Mouse (Mus musculus) cerebellum, adult 11 months (tissue): ENCODE data around the gene Olfr630.
"Not testable (repeated sequence)": the region's sequence is repeated elsewhere in the genome, so short reads cannot be mapped to it uniquely, and the experiment has no call there.

Experiments used
- DNase-seq: peaks from one replicate; pipeline ENCODE4 v3.0.0; 2022

Gene Olfr630

DNA sequence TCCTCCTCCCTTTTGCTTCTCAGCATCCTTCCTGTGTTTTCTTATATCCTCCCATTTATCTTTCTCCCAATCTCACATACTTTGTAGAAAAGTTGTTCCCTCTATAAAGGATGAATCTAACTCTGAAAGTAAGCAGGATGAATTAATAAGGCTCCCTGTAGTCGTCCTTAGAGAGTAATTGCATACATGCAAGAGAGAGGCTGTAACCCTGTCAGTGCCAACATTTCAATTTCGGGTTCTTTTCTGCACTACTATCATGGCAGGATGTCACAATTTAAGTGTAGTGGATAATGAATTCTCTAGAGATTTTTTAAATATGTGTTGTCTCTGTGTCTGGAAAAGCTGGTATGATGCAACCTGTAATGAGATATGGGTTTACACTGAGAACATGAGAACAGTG lies at the start of gene Olfr630:
Olfr630 (minus strand) TSS at position 101 of the 400 bp plus-strand sequence.
- no peak for DNase-seq

GRCm38 (mm10) chr7:103806856-103807255 lies 49.7 kb upstream of the Olfr630 start:
- DNase-seq, result no peak

DNA sequence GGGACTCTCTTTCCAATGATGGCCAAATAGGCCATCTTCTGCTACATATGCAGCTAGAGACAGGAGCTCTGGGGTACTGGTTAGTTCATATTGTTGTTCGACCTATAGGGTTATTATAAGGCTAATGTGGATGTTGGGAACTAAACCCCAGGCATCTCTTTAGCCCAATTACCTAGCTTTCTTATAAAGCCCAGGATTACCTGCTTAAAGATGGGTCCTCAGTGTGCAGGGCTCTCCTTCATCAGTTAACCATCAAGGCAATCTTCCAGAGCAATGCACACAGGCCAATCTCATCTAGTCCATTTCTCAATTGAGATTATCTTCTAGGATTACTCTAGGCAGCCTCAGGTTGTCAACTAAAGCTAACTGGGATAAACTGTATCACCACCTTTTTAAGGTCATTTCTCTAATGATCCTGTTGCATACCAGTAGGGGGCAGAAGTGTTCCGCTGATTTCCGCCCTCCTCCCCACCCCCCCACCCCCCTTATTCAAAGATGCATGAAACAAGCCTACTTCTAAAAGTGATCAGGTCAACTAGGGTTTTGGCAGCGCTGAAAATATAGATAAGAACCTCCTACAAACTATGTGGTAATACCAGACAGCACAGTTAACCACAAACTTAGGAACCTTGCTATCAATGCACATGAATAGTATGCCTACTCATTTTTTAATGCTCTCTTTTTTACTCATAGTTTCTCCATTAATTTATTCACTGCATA lies 35.7 kb upstream of the Olfr630 start:
- DNase-seq, result no peak

DNA sequence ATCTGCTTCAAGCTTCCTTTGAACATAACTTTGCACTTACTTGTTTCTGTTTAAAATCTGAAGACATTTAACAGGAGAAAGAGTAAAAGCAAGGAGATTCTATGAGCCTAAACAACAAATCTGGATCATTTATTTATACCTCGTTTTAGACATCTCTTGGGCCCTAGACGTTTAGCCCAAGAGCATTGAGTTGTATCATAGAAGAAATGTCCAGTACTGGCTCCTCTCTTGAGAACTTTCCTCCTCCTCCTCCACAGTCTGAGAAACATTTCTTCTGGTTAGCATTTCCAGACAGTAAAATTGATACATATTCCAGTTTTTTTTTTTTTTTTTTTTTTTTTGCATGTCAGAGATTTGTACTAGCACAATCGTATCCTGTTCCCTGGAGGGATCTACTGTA lies 34.6 kb upstream of the Olfr630 start, which contains the start of gene Olfr67:
Olfr67 (minus strand) TSS at position 101 of the 400 bp plus-strand sequence.
- DNase-seq, result no peak

DNA sequence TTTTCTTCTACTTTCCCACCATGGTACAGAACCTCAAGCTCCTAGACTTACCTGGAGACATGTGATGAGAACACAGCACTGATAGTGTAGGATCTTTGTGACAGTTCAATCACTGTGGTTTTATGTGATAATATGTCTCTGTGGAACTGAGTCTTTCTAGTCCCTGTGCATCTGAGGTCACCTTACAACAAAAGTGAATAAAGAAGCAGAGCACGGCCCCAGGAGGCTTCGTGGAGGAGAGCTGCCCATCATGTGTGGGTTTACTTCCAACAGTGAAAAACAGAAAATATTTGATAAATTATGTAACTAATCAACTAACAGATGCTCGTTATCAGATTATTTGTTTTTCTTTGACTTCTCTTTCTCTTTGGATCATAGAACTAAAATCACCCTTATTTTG lies 22.5 kb upstream of the Olfr630 start, which contains the start of gene Olfr68:
Olfr68 (minus strand) TSS at position 101 of the 400 bp plus-strand sequence.
- no peak for DNase-seq

- not testable (repeated sequence) for DNase-seq
Measured at GRCm38 (mm10) chr7:103777652-103778051, 20.5 kb upstream of the Olfr630 start.

DNA sequence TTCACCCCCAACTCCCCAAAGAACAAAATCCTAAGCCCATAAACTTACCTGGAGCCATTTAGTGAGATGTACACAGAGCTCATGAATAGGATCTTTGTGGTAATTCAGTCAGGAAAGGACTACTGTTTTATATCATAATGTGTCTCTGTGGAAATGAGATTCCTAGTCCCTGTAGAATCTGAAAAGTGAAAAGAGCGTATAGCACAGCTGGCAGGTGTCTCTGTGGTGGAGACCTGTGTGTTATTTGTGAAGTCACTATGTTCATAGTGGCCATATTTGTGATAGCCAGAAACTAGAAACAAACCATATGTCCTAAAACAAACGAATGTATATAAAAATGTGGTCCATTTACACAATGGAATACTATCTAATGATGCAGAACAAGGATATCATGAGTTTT lies 14.4 kb upstream of the Olfr630 start, which contains the start of gene Olfr69:
Olfr69 (minus strand) TSS at position 101 of the 400 bp plus-strand sequence.
- DNase-seq, result no peak

DNA sequence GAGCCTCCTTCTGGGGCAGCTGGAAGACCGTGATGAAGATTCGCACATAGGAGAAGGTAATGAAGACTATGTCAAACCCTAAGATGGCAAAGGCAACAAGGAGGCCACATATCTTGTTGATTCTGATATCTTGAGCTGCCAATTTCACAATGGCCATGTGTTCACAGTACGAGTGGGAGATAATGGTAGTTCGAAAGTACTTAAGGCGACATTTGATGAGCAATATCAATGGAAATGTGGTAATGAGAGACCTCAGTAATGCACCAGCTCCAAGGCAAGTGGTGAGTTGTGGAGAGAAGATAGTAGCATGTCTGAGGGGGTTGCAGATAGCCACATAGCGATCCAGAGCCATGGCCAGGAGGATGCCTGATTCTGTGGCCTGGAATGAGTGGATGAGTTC lies 10.6 kb upstream of the Olfr630 start:
- not testable (repeated sequence) for DNase-seq

DNA sequence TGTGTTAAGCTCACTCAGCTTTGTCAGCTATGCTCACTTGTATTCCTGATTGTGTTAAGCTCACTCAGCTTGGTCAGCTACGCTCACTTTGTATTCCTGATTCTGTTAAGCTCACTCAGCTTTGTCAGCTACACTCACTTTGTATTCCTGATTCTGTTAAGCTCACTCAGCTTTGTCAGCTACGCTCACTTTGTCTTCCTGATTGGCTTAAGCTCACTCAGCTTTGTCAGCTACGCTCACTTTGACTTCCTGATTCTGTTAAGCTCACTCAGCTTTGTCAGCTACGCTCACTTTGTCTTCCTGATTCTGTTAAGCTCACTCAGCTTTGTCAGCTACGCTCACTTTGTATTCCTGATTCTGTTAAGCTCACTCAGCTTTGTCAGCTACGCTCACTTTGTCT lies 5.1 kb upstream of the Olfr630 start:
- not testable (repeated sequence) for DNase-seq

GRCm38 (mm10) chr7:103744843-103745242 lies 12.3 kb downstream of the Olfr630 start, which contains the start of gene Olfr629:
TSS of gene Olfr629 (minus strand) at chr7:103744943.
- no peak for DNase-seq

GRCm38 (mm10) chr7:103730074-103730473 lies 27.1 kb downstream of the Olfr630 start, which contains the start of gene Olfr628:
TSS of gene Olfr628 (plus strand) at chr7:103730374.
- no peak for DNase-seq

DNA sequence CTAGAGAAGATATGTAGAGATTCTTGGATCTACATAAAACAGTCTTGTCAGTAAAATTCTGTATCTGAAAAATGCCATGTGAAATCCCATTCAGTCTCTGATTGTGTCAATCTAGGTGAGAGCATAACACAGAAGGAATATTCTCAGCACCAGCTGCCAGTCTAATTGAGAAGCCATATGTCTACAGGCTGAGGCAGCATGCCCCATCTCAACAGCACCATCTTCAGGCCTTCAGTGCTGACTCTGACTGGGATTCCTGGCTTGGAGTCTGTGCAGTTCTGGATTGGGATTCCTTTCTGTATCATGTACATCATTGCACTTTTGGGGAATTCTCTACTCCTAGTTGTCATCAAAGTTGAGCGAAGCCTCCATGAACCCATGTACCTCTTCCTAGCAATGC lies 40.7 kb downstream of the Olfr630 start:
- DNase-seq, result not testable (repeated sequence)

DNA sequence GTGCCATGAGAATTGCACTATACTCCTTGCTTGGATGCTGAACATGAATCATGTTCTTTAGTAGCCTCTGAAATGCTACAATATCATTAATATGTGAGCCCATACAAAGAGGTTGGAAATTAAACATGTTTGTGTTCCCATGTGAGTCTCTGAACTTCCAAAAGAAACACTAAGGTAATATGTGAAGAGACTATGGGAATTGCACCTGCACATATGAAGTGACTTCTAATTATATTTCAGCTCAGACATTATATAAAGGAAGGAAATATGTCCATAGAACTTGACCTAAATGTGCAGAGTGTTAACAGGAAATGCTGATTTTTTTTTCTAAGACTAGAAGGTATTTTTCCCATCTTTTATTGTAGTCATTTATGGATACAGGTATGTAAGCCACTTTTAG lies 42.8 kb downstream of the Olfr630 start, which contains the start of gene Olfr243:
Olfr243 (plus strand) TSS at position 301 of the 400 bp plus-strand sequence.
- DNase-seq, result no peak

DNA sequence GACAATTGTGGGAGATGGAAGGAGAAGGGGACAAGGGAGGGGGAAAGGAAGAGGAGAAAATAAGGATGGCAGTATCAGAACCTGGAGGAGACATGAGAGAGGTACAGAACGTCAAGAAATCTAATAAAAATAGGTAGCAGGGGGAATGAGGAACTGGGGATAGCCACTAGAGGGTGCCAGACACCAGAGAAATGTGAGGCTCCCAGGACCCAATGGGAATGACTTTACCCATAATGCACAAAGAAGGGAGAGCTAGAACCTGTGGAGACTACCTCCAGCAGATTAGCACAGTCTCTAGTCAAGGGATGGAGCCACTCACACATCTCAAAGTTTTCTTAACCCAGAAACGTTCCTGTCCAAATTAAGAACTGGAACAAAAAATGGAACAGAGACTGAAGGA lies 45.1 kb downstream of the Olfr630 start:
- DNase-seq, result no peak
